Mouse (Mus musculus) retina, adult 2 months (tissue): ENCODE measurements around the gene Mup7.
"Not testable (repeated sequence)": the region's sequence is repeated elsewhere in the genome, so short reads cannot be mapped to it uniquely, and the experiment has no call there.

Experiments
- DNase-seq: peaks from one replicate; pipeline ENCODE4 v3.0.0-alpha.2; 2012; ENCODE audit warnings: low read depth, low spot score

Gene Mup7

GRCm38 (mm10) chr4:60070375-60070774, at the start of gene Mup7:
Gene Mup7, minus strand, starts transcription at chr4:60070475.
- not testable (repeated sequence) for DNase-seq

DNA sequence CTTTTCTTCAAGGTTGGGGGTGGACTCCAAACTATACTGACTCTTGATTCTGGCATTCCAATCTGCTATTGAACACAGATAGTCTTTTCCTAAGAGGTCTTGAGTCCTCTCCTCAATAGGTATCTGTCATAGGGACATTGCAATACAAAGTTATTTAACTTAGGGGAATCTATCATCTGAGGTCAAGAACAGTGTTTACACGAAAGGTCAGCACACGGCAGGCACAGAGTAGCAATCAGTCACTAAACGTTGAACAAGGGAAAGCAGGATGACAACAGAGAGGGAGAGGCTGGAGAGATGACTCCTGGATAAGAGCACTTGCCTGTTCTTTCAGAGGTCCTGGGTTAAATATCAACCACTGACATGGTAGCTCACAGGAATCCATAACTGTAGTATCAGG, 9.6 kb upstream of the Mup7 start:
- not testable (repeated sequence) for DNase-seq

- DNase-seq = not testable (repeated sequence)
Observed at GRCm38 (mm10) chr4:60029334-60030111, 40.8 kb downstream of the Mup7 start.

DNA sequence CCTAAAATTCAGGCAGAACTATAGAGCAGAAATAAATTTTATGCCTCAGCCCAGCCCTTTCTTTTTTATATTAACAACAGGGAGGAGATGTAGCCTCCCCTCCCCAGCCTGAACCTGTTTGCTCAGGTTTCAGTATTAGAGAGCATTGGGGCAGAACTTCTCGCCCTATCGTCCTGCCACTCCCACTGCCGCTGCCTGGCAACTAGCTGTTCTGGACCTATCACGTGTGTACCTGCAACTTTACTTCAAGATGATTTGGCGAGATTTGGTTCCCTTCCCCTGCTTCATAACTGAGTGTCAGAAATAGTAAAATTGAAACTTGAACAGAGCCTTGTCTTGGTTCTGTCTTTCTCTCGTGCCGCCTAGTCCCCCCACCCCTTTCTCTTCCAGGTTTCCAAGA, 50.1 kb downstream of the Mup7 start:
- DNase-seq = not testable (repeated sequence)
